Mouse (Mus musculus) thymus, adult 18-20 months (tissue): Measurements from ENCODE around the gene Pfkm.

Experiments used
- DNase-seq, 2 experiments: peaks; one replicate each; pipeline ENCODE4 v3.0.0; 2022; ENCODE audit warnings: mixed read lengths in 2 of 2

Gene Pfkm

GRCm38 (mm10) chr15:98102401-98102800, 10.0 kb downstream of the Pfkm start:
- DNase-seq: no peak

GRCm38 (mm10) chr15:98106506-98106905, 14.1 kb downstream of the Pfkm start:
- DNase-seq: no peak

- no peak for DNase-seq
Observed at GRCm38 (mm10) chr15:98107230-98107629, 14.8 kb downstream of the Pfkm start.

GRCm38 (mm10) chr15:98107703-98108296, 15.4 kb downstream of the Pfkm start:
- no peak for DNase-seq

GRCm38 (mm10) chr15:98108297-98109152, 16.1 kb downstream of the Pfkm start:
- peak; percentile 72 to 78 for DNase-seq

- no peak for DNase-seq
Observed at GRCm38 (mm10) chr15:98111791-98112190, 19.4 kb downstream of the Pfkm start.

- DNase-seq: no peak
Observed at GRCm38 (mm10) chr15:98114098-98114851, 21.9 kb downstream of the Pfkm start.

GRCm38 (mm10) chr15:98114852-98115778, 22.7 kb downstream of the Pfkm start:
- DNase-seq: no peak

GRCm38 (mm10) chr15:98115779-98116163, 23.4 kb downstream of the Pfkm start:
- DNase-seq: no peak

- no peak for DNase-seq
Observed at GRCm38 (mm10) chr15:98116287-98116686, 23.9 kb downstream of the Pfkm start.

GRCm38 (mm10) chr15:98119363-98119762, 27.0 kb downstream of the Pfkm start:
- no peak for DNase-seq

- no peak for DNase-seq
Observed at GRCm38 (mm10) chr15:98120831-98121230, 28.4 kb downstream of the Pfkm start.

- DNase-seq: no peak
Observed at GRCm38 (mm10) chr15:98131001-98131400, 38.6 kb downstream of the Pfkm start.

- no peak for DNase-seq
Observed at GRCm38 (mm10) chr15:98131451-98131850, 39.1 kb downstream of the Pfkm start.

- no peak for DNase-seq
Observed at GRCm38 (mm10) chr15:98131942-98132655, 39.7 kb downstream of the Pfkm start.

- DNase-seq: no peak
Observed at GRCm38 (mm10) chr15:98133471-98133870, 41.1 kb downstream of the Pfkm start.

- no peak for DNase-seq
Observed at GRCm38 (mm10) chr15:98134034-98134433, 41.6 kb downstream of the Pfkm start.

GRCm38 (mm10) chr15:98134666-98135065, 42.3 kb downstream of the Pfkm start:
- no peak for DNase-seq

- no peak for DNase-seq
Observed at GRCm38 (mm10) chr15:98135671-98136070, 43.3 kb downstream of the Pfkm start.

- DNase-seq: no peak
Observed at GRCm38 (mm10) chr15:98136871-98137270, 44.5 kb downstream of the Pfkm start.

- no peak for DNase-seq
Observed at GRCm38 (mm10) chr15:98139763-98140162, 47.4 kb downstream of the Pfkm start.

GRCm38 (mm10) chr15:98140809-98141208, 48.4 kb downstream of the Pfkm start:
- DNase-seq: no peak
